Mouse (Mus musculus) intestine, embryonic 15.5 days (tissue): ENCODE measurements around the gene Aspdh. TPM values are rescaled to one million over a fixed set of nuclear protein-coding genes. Genes with fewer than 3 reads are reported as not detected.

ENCODE experiments used
- ATAC-seq: fragments of 200-750 bp; cut with Nextera tagmentation; 2 replicates; pipeline ENCODE4 v1.8.0; 2017; ENCODE audit warnings: moderate TSS enrichment, moderate library complexity
- H3K27ac ChIP-seq: fragments of 300-500 bp; sonication (generic); 2 replicates; pipeline ENCODE4 v1.5.1; 2015; ENCODE audit warnings: mild to moderate bottlenecking, inconsistent platforms
- H3K27me3 ChIP-seq: fragments of 300-500 bp; sonication (generic); replicated peaks from 2 replicates; pipeline ENCODE4 v1.6.1; 2015; ENCODE audit warnings: inconsistent platforms
- H3K36me3 ChIP-seq: fragments of 300-500 bp; sonication (generic); 2 replicates; pipeline ENCODE4 v1.6.1; 2015; ENCODE audit warnings: inconsistent platforms
- H3K4me1 ChIP-seq: fragments of 300-500 bp; sonication (generic); replicated peaks from 2 replicates; pipeline ENCODE4 v1.6.1; 2015; ENCODE audit warnings: inconsistent platforms
- H3K4me2 ChIP-seq: fragments of 300-500 bp; sonication (generic); replicated peaks from 2 replicates; pipeline ENCODE4 v1.6.1; 2015; ENCODE audit warnings: mild to moderate bottlenecking, inconsistent platforms
- H3K4me3 ChIP-seq: fragments of 300-500 bp; sonication (generic); replicated peaks from 2 replicates; pipeline ENCODE4 v1.5.1; 2015; ENCODE audit warnings: inconsistent platforms
- H3K9ac ChIP-seq: fragments of 300-500 bp; sonication (generic); 2 replicates; pipeline ENCODE4 v1.6.1; 2015; ENCODE audit warnings: inconsistent platforms
- H3K9me3 ChIP-seq: fragments of 300-500 bp; sonication (generic); 2 replicates; pipeline ENCODE4 v1.6.1; 2016; ENCODE audit warnings: inconsistent platforms
- whole genome bisulfite sequencing: fragments of 180-500 bp; shearing (Covaris S2); methylation state at CpG from one replicate; pipeline ENCODE4 v1.1.7; 2015; 5-methylcytosine and 5-hydroxymethylcytosine counted together
- polyA plus RNA-seq: library from polyadenylated mRNA; unstranded; fragments of >200 nt; fragmentation: Nextera tagmentation; extraction: Ambion mirVana; gene quantifications from 2 replicates; pipeline ENCODE4 v1.2.1, GENCODE M21; 2015

Gene Aspdh
- 0.70 and 1.2 TPM in 2 replicates for polyA plus RNA-seq

DNA sequence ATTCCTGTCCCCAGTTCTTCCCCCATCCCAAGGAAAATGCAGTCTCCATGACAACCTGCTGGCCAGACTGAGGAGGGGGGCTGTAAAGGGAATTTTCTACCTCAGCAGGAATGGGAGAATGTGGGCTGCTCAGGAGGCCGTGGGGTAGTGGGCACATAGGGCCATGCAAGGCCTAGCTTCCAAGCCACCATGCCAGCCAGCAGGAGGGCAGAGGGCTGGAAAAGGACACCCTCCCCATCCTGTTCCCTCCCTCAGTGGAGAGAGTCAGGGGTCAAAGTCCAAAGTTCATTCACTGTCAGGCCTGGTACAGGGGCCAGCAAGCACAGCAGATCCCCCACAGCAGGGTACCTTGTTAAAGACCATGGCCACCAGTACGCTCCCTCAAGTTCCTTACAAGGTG is at the start of gene Aspdh:
Gene Aspdh, plus strand, starts transcription at position 281 of the 400 bp plus-strand sequence.
- H3K27me3 ChIP-seq: peaks cover 46% of the 10 kb centered on the region
- no peak within 1 kb of the TSS for H3K4me2 ChIP-seq
- WGBS: 64% methylated on average over 2 of the region's 2 CpGs

GRCm38 (mm10) chr7:44427666-44428065 is 37.5 kb upstream of the Aspdh start:
- WGBS: 10% methylated on average over 8 of the region's 8 CpGs
- 0 out of 2 replicates have a peak, but pooled peaks cover 11% of the 10 kb centered on the region for H3K4me1 ChIP-seq
- no peak overlapping the region for H3K4me3 ChIP-seq
- peaks cover 59% of the 10 kb centered on the region for H3K27me3 ChIP-seq
- no peaks in the 10 kb centered on the region for H3K36me3 ChIP-seq
- H3K9me3 ChIP-seq: no peaks in the 10 kb centered on the region
- H3K27ac ChIP-seq: no peak overlapping the region
- no peak for ATAC-seq
- H3K4me2 ChIP-seq: peak overlapping the region; percentile 83
- H3K9ac ChIP-seq: no peak overlapping the region

More for the DNA sequence above, at the start of gene Aspdh:
- H3K4me1 ChIP-seq: peaks cover 17% of the 10 kb centered on the region
- no peak within 1 kb of the TSS for H3K4me3 ChIP-seq
- no peak within 1 kb of the TSS for H3K9ac ChIP-seq
- no peaks in the 10 kb centered on the region for H3K9me3 ChIP-seq
- H3K36me3 ChIP-seq: no peaks in the 10 kb centered on the region
- no peak within 1 kb of the TSS for H3K27ac ChIP-seq
- no peak for ATAC-seq

- Histone ChIP-seq H3K4me3 (peak overlapping the region; percentile 51), H3K27me3 (peaks cover 60% of the 10 kb centered on the region), H3K9ac (no peak overlapping the region), H3K9me3 (no peaks in the 10 kb centered on the region), H3K4me1 (0 out of 2 replicates have a peak, but pooled peaks cover 11% of the 10 kb centered on the region), H3K36me3 (no peaks in the 10 kb centered on the region), H3K4me2 (peak overlapping the region; percentile 83), H3K27ac (no peak overlapping the region)
- ATAC-seq: 0 out of 2 replicates have a peak, but pooled peaks have one; percentile 36
- under 1% methylated on average over 16 of the region's 38 CpGs for WGBS
Observed at GRCm38 (mm10) chr7:44428171-44428950, 36.8 kb upstream of the Aspdh start.

DNA sequence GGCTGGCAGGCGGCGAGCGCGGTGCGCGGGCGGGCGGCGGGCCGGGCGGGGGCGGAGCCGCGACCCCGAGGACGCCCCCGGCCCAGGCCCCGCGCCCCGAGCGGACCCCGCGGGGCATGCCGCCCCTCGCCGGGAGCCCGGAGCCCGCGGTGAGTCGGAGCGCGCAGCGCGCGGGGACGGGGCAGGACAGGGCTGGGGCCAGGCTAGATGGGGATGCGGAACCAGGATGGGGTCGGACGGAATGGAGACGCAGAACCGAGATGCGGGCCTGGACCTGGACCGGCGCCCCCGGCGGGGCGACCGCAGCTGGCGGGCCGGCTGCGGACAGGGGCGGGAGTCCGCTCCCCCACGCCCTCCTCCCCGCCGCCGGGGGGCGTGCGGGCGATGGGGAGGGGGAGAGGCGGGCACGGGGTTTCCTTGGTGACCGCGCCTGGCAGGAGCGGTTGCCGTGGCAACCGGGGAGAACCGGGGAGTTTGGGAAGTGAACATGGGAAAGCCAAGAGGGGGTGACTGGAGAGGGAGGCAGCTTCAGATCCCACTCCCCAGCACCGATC is 36.1 kb upstream of the Aspdh start, which contains the start of gene Lrrc4b:
Gene Lrrc4b, plus strand, starts transcription at position 51 of the 554 bp plus-strand sequence.
- no peaks in the 10 kb centered on the region for H3K9me3 ChIP-seq
- H3K36me3 ChIP-seq: no peaks in the 10 kb centered on the region
- 0 out of 2 replicates have a peak, but pooled peaks have one; percentile 26 for ATAC-seq
- peak within 1 kb of the TSS; percentile 34; the same call in 1 of the 2 replicates for H3K9ac ChIP-seq
- under 1% methylated on average over 43 of the region's 69 CpGs for WGBS
- peak within 1 kb of the TSS; percentile 83 for H3K4me2 ChIP-seq
- H3K4me3 ChIP-seq: peak within 1 kb of the TSS; percentile 51
- no peak within 1 kb of the TSS for H3K27ac ChIP-seq
- 0 out of 2 replicates have a peak, but pooled peaks cover 11% of the 10 kb centered on the region for H3K4me1 ChIP-seq
- H3K27me3 ChIP-seq: peaks cover 60% of the 10 kb centered on the region

GRCm38 (mm10) chr7:44429534-44430488 is 35.4 kb upstream of the Aspdh start:
- Histone ChIP-seq H3K4me1 (0 out of 2 replicates have a peak, but pooled peaks cover 11% of the 10 kb centered on the region), H3K36me3 (no peaks in the 10 kb centered on the region), H3K4me3 (peak overlapping the region; percentile 51), H3K27me3 (peaks cover 60% of the 10 kb centered on the region), H3K9ac (0 out of 2 replicates have a peak overlapping the region, but pooled peaks have one; percentile 26), H3K4me2 (peak overlapping the region; percentile 83), H3K27ac (no peak overlapping the region), H3K9me3 (no peaks in the 10 kb centered on the region)
- ATAC-seq: no peak
- WGBS: 3% methylated on average over 30 of the region's 32 CpGs

- no peak overlapping the region for H3K27ac ChIP-seq
- H3K9me3 ChIP-seq: no peaks in the 10 kb centered on the region
- H3K4me2 ChIP-seq: no peak overlapping the region
- no peak overlapping the region for H3K4me3 ChIP-seq
- WGBS: 78% methylated on average over 6 of the region's 6 CpGs
- H3K9ac ChIP-seq: no peak overlapping the region
- no peak for ATAC-seq
- H3K36me3 ChIP-seq: no peaks in the 10 kb centered on the region
- peaks cover 52% of the 10 kb centered on the region for H3K27me3 ChIP-seq
- 0 out of 2 replicates have a peak, but pooled peaks cover 11% of the 10 kb centered on the region for H3K4me1 ChIP-seq
Observed at GRCm38 (mm10) chr7:44432550-44432949, 32.6 kb upstream of the Aspdh start.

GRCm38 (mm10) chr7:44433371-44433770 is 31.8 kb upstream of the Aspdh start:
- no peaks in the 10 kb centered on the region for H3K36me3 ChIP-seq
- 0 out of 2 replicates have a peak, but pooled peaks cover 6% of the 10 kb centered on the region for H3K4me1 ChIP-seq
- no peak overlapping the region for H3K4me2 ChIP-seq
- H3K27me3 ChIP-seq: peaks cover 51% of the 10 kb centered on the region
- H3K9ac ChIP-seq: no peak overlapping the region
- H3K9me3 ChIP-seq: no peaks in the 10 kb centered on the region
- no peak overlapping the region for H3K4me3 ChIP-seq
- peak; percentile 73 for ATAC-seq
- WGBS: 4% methylated on average over 7 of the region's 7 CpGs
- H3K27ac ChIP-seq: no peak overlapping the region

DNA sequence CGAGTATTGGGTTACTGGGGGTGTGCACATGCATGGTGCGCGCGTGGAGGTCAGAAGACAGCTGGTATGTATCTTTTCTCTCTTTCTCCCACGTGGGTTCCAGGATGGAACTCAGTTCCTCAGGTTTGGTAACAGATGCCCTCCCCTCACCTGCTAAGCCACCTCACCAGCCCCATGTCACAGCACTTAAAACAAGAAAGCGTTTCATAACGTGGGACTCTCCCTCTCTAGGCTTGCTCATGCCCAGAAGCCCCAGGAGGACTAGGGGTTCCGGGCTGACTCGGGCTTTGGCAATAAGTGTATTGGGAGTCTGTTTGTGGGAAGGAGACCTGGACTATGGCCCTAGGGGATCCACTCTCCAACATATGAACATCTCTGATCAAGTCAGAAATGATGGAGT is 31.1 kb upstream of the Aspdh start:
- H3K36me3 ChIP-seq: no peaks in the 10 kb centered on the region

GRCm38 (mm10) chr7:44435796-44436195 is 29.4 kb upstream of the Aspdh start:
- Histone ChIP-seq H3K9ac (no peak overlapping the region), H3K4me3 (no peak overlapping the region), H3K27me3 (peaks cover 47% of the 10 kb centered on the region), H3K4me1 (no peaks in the 10 kb centered on the region), H3K9me3 (no peaks in the 10 kb centered on the region), H3K4me2 (no peak overlapping the region), H3K27ac (no peak overlapping the region), H3K36me3 (no peaks in the 10 kb centered on the region)
- ATAC-seq: no peak
- 60% methylated on average over 5 of the region's 5 CpGs for WGBS

More for the DNA sequence above, 31.1 kb upstream of the Aspdh start:
- ATAC-seq: no peak
- H3K27ac ChIP-seq: no peak overlapping the region
- no peak overlapping the region for H3K4me2 ChIP-seq
- no peak overlapping the region for H3K4me3 ChIP-seq
- H3K4me1 ChIP-seq: 0 out of 2 replicates have a peak, but pooled peaks cover 5% of the 10 kb centered on the region
- H3K9ac ChIP-seq: no peak overlapping the region
- 63% methylated on average over 9 of the region's 9 CpGs for WGBS
- peaks cover 48% of the 10 kb centered on the region for H3K27me3 ChIP-seq
- H3K9me3 ChIP-seq: no peaks in the 10 kb centered on the region

- Histone ChIP-seq H3K4me2 (no peak overlapping the region), H3K9me3 (no peaks in the 10 kb centered on the region), H3K27me3 (peaks cover 47% of the 10 kb centered on the region), H3K9ac (no peak overlapping the region), H3K36me3 (no peaks in the 10 kb centered on the region), H3K27ac (no peak overlapping the region), H3K4me3 (no peak overlapping the region), H3K4me1 (no peaks in the 10 kb centered on the region)
- WGBS: 16% methylated on average over 1 of the region's 1 CpGs
- no peak for ATAC-seq
Observed at GRCm38 (mm10) chr7:44436267-44436666, 28.9 kb upstream of the Aspdh start.

DNA sequence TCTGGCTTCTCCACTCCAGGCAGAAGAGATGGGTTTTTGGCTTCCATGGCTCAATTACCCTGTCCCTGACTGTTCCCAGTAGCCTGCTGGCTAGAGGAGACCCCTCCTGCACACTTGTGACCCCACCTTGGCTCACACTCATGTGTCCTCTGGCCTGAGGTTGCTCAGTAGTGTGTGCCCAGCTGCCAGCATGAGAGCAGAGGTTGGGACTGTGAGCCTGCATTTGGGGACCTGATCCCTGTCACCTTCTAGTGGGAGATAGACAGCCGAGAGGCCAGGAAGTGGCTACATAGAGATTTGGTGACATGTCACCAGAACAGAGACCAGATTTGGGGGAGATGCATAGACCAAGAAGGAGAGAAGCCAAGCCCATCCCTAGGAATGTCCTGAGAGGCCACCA is 28.0 kb upstream of the Aspdh start:
- H3K4me3 ChIP-seq: no peak overlapping the region
- peaks cover 47% of the 10 kb centered on the region for H3K27me3 ChIP-seq

More for the DNA sequence above, 28.0 kb upstream of the Aspdh start:
- H3K9ac ChIP-seq: no peak overlapping the region
- no peaks in the 10 kb centered on the region for H3K4me1 ChIP-seq
- H3K4me2 ChIP-seq: no peak overlapping the region
- 75% methylated on average over 1 of the region's 1 CpGs for WGBS
- no peak overlapping the region for H3K27ac ChIP-seq
- no peak for ATAC-seq
- no peaks in the 10 kb centered on the region for H3K36me3 ChIP-seq
- H3K9me3 ChIP-seq: no peaks in the 10 kb centered on the region
